ENCODE assay signal across 8 mouse cellular contexts in the genomic region with DNA sequence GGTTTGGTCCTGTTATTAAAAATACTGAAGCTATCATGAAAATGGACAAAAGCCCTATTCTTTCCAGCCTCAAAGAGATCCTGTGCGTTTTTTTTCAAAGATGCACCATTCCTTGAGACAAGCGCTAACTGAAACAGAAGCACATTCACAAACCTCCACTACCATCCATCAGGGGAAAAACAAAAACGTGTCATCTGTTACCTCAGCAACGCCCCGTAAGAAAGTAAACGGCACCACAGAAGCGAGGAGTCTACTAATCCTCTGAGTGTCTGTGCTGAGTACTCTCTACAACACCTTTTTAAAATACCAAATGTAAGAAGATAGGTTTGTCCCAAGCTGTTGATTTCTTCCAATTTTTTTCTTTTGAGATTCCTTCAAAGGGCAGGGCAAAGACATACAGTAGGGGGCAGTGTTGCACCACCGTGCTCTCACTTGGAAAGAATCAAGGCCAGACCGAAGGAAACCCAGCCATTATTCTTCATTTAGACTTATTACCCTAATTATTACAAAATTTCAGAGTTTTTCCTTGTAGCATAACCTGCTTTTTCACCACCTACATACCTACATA.
DNase-seq lines count a peak whose midpoint lies in the region; ATAC-seq lines count a peak whose summit lies in the region.

No protein-coding gene starts in this region.

- no peaks in the 10 kb centered on the region for H3K36me3 ChIP-seq in stomach, embryonic 14.5 days (ENCODE audit: control insufficient read depth, insufficient read depth, low read length)

- peaks cover 3% of the 10 kb centered on the region; the same call in 1 of the 2 replicates for H3K4me1 ChIP-seq in stomach, embryonic 14.5 days (ENCODE audit: control insufficient read depth, insufficient read depth, low read length)

- no peak overlapping the region for H3K9ac ChIP-seq in stomach, embryonic 14.5 days (replicated peaks; ENCODE audit: low read depth, low read length)

- peak; percentile 75 for DNase-seq in heart, adult 8-10 months (ENCODE audit: low spot score)
- DNase-seq in heart, adult 11 months = no peak
- peak; percentile 67 to 83 for DNase-seq in cerebellum, postnatal 25 days
- DNase-seq in gastrocnemius, postnatal 14 days = peak; percentile 64
- peak; percentile 36 for DNase-seq in kidney, adult 11 months
- peak; percentile 55 to 59 for DNase-seq in left cerebral cortex, postnatal 36 days (ENCODE audit: low spot score in 2 of 2)
- peak; percentile 68 for DNase-seq in naive thymus-derived CD4-positive, alpha-beta T cell, adult 2 months (ENCODE audit: low read depth)

- intact Hi-C loops in gastrocnemius, postnatal 14 days (cut with DNase I; ENCODE audit: low total_unique reads) = loop anchor here (10.0 kb wide), 1 partner anchor 521 kb away; no protein-coding TSS in a partner anchor
- intact Hi-C loops in left cerebral cortex, postnatal 36 days (cut with DNase I) = loop anchor here (1.0 to 2.0 kb wide), 2 partner anchors 122 to 719 kb away; partner anchors contain the start of gene Pdgfra

- 5% methylated on average over 9 of the region's 9 CpGs for WGBS in stomach, embryonic 14.5 days

- H3K9me3 ChIP-seq in stomach, embryonic 14.5 days (ENCODE audit: control insufficient read depth, low read depth, low read length) = no peaks in the 10 kb centered on the region

- ATAC-seq in stomach, embryonic 14.5 days (ENCODE audit: insufficient number of reproducible peaks, insufficient read depth, low FRiP score, low read depth) = peak; percentile 18; the same call in 1 of the 2 replicates

- no peak overlapping the region; the same call in 1 of the 2 replicates for H3K27ac ChIP-seq in stomach, embryonic 14.5 days (ENCODE audit: low read length)

- H3K4me2 ChIP-seq in stomach, embryonic 14.5 days (replicated peaks; ENCODE audit: low read depth, low read length) = peak overlapping the region; percentile 35

- no peaks in the 10 kb centered on the region for H3K27me3 ChIP-seq in stomach, embryonic 14.5 days (ENCODE audit: control insufficient read depth, insufficient read depth, low read length)

- H3K4me3 ChIP-seq in stomach, embryonic 14.5 days (ENCODE audit: low read depth, low read length) = no peak overlapping the region
